Mouse (Mus musculus): ENCODE data around the gene Syt1. TPM values are rescaled to one million over a fixed set of nuclear protein-coding genes. Genes with fewer than 3 reads are reported as not detected.

The Syt1 gene
- total RNA-seq, 2 experiments from 2014 or later, result 0.05 to 0.06 TPM

DNA sequence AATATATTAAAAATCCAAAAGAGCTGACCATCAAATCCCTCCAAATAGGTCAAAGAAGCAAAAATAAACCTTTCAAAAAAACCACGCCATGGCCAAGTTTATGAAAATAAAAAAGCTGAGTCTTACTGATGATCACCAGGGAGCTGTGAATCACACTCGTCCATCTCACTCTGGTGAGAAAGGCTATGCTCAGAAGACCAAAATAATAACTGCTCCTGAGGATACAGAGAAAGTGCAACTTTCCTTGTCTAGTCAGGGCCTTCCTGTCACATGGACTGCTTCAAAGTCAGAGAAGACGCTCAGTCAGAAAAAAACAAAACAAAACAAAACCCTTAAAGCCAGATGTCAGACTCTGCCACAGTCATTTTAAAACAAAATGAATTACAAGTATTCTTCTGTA is 350.5 kb downstream of the Syt1 start:
- no peak for DNase-seq (ENCODE audit: low spot score)
- intact Hi-C loops (cut with DNase I), result no loop called here

DNA sequence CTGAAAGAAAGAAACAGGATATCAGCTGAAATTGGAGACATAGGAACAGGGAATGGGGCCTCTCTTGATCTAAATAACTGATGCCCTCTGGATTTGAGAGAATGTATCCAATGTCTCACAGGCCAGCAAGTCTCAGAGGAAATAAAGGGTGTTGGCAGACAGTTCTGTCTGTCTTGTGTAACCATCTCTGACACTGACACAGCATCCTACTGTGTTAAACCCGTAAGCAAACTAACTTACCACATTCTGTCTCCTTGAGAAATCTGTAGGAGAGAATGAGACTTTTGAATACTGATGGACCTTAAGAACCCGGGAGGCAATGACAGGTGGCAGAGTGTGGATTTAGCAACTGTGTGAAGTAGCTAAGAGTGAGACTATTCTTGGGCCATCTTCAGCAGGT is 352.5 kb downstream of the Syt1 start:
- intact Hi-C loops (cut with DNase I), result no loop called here
- no peak for DNase-seq (ENCODE audit: low spot score)

DNA sequence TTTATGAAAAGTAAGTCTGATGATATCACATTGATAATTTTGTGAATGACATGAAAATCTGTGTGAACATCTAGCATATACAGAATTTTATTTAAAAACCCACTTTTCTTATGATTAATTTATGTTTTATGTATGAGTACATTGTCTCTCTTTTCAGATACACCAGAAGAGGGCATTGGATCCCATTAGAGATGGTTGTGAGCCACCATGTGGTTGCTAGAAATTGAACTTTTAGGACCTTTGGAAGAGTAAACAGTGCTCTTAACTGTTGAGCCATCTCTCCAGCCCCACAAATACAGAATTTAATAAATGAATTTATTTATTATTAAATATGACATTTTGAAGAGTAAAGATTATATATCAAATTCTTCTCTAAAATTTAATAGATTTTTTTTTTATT is 353.1 kb downstream of the Syt1 start:
- no peak for DNase-seq (ENCODE audit: low spot score)
- intact Hi-C loops (cut with DNase I), result no loop called here

DNA sequence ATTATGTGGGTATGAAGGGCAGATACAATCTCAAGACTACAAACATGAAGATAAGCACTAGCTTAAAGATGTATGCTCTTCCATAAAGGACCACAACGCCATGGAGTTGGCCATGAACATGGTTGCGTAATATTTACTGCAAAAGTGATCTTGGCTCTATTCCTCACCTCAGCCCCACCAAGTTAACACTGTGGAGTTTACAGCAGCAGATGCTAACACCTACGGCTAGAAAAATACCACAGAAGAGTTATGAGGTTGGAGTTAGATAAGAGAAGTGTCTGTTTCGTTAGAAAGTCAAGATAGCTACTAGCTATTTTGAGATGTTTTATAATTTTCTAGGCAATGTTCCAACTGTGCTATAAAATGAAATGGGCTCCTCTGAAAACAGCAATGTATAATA is 353.9 kb downstream of the Syt1 start:
- DNase-seq (ENCODE audit: low spot score), result no peak
- intact Hi-C loops (cut with DNase I), result no loop called here

DNA sequence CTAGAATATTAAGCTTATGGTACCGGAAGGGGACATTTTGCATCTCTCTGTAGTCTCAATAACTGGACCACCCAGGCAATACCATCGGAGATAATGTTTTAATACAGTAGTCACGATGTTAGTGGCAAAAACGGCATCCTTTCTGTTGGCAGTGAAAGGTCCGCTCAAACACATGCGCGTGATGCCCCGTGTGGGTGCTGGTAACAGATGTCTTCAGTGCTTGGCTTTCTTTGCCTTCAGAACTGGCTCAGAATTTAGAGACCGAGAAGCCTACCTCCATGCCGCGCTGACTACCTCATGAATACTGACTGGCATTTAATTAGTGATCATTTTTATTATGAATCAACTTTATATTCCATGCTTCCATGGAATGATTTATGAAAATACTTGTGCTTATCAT is 355.7 kb downstream of the Syt1 start:
- intact Hi-C loops (cut with DNase I), result no loop called here
- no peak for DNase-seq (ENCODE audit: low spot score)

DNA sequence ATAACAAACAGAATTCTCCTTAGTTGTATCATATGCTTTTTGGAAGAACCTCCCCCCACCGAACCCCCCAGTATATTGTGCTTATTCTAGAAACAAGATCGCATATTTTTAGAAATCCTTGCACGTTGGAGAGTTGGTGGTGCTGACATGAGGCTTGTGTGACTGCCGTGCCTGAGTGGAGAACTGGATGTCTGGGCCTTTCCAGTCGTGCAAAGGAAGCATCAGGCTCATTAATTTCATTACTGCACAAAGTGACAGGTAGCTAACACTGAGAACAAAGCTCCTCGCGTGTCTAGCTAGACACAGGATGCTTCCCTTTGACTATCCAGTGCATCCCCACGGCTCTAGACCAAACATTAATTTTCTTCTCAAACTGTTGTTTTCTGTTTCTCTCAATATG is 358.0 kb downstream of the Syt1 start:
- intact Hi-C loops (cut with DNase I), result no loop called here
- no peak for DNase-seq (ENCODE audit: low spot score)

DNA sequence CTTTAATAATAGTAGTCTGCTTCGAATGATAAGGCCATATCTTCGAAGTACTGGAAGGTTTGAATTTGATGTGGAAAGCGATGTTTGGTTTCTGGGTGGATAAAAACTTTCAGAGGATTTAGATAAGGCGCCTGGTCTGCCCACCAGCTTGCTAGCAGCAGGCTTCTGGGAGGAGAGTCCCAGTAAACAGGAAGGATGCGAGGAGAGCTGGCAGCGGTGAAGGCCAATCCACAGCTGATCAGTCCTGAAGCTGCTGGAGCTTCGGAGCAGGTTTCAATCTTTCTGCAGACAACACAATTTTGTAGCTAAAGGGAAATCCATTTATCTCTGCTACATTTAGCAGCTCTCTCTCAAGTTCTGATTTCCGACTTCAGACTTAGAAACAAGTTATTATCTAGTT is 358.7 kb downstream of the Syt1 start:
- intact Hi-C loops (cut with DNase I), result no loop called here
- DNase-seq (ENCODE audit: low spot score), result no peak

DNA sequence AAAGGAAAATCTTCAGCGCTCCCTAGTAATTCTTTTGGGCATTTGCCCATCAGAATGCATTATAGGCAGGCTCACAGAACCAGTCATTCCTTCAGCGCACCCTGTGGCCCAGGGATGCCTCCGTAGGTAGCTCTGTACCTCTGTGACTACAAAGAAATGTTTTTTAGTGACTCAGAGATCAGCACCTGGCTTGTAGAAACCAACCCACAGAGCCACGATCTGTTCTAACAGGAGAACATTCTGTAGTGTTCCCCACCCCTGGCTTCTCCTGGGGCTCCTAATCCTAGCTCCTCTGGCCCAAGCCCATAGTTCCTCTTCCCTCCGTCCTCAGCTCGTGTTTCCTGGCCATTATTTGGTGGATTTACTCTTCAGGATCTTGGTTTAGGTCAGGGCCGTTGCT is 361.6 kb downstream of the Syt1 start:
- intact Hi-C loops (cut with DNase I), result no loop called here

DNA sequence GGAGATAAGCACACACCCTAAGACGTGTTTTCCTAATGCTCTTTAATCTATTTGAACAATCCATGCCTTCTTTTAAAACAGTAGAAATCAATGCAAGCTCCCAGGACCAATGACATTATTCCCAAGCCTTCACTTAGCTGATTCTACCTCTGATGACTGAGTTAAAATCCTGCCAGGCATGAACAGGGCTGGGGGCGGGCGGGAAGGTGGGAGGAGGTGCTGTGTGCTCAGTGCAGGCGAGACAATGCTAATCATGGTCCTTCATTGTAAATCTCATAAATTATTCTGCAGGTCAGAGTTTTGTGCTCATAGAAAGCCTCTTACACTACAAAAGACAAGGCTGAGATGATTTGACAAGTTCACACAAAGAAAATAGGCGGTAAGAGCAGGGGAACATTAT is 366.9 kb downstream of the Syt1 start:
- intact Hi-C loops (cut with DNase I), result no loop called here
- DNase-seq (ENCODE audit: low spot score), result no peak

More for the DNA sequence above, 361.6 kb downstream of the Syt1 start:
- DNase-seq (ENCODE audit: low spot score), result no peak

DNA sequence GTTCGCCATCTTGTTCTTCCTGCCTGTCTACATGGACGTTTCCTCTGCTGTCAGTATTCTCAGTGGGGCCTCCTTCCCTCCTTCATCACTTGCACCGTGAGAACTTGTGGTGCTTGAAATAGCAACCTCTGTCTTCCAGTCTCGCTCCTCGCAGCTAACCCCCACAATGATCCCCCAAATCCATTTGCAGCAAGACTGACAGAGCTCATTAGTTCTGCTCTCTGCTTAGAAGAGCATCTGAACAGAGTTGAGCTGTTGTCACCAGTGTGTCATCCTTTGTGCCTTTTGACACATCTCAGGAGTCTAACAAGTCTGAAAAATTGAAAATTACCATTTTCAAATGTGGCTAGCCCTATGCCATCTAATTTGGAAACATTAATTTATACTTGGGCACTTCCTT is 372.7 kb downstream of the Syt1 start:
- intact Hi-C loops (cut with DNase I), result no loop called here
- no peak for DNase-seq (ENCODE audit: low spot score)

DNA sequence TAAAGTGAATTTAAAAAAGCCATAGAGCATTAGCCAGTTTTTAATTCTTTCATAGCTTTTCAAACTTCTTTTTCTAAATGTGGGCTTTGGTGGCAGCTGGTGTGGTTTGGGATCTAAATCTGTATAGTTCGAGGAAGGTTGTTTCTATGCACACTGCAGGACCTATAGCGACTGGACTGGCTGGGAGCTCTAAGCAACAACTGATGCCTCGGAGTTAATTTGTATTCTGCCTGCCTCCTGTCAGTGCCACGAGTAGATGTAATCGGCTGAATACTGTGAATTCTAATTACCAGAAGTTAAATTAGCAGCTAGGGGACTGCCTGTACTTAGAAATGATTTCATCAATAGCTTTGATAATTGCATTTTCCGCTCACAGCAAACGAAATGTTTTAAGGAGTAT is 374.7 kb downstream of the Syt1 start:
- DNase-seq (ENCODE audit: low spot score), result no peak
- intact Hi-C loops (cut with DNase I), result no loop called here

DNA sequence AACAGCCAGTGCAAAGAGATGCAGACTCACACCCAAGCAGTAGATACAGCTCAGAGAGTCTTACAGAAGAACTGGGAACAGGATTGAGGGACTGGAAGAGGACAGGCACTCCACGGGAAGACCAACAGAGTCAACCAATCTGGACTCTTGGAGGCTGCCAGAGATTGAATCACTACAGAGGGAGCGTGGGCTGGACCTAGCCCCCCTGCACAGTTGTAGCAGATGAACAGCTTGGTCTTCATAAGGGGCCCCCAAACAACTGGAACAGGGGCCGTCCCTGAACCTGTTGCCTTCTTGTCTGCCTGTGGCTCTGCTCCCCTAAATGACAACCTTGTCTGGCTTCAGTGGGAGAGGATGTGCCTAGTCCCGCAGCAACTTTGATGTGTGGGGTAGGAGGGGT is 375.2 kb downstream of the Syt1 start:
- no peak for DNase-seq (ENCODE audit: low spot score)
- intact Hi-C loops (cut with DNase I), result no loop called here

DNA sequence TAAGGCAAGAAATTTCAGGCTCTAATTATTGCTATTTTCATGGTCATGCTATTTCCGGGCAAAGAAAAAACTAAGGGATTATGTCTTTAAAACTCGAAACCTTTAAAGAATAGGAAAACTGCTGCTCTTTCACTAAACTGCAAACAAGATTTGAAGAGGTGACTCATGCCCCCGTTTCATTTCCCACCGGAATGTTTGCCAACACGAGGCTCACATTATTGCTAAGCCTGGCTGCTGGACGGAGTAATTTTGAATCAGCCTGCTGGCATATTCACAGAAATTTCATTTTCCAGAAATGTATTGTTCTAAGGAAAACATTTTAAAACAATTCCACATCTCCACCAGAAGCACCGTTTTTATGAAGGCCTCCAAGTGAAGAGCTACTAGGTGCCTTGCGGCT is 379.9 kb downstream of the Syt1 start:
- no peak for DNase-seq (ENCODE audit: low spot score)
- intact Hi-C loops (cut with DNase I), result no loop called here

DNA sequence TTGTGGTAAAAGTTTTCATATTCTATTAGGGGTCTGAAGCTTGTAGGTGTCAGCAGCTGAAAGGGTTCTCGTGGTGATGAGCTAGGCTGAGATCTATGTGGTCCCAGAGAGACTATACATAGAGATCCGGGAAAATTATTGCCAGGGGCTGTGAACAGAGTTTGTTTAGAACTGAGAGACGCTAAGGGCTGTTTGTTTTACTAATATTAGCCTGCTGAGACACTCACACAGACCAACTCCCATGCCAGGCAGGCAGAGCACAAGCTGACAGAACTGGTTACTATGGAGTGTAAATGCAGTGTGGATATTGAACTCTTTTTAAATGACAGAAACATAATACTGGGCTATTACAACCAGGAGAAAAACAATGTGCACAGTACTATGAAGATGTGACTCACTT is 384.4 kb downstream of the Syt1 start:
- intact Hi-C loops (cut with DNase I), result no loop called here
- no peak for DNase-seq (ENCODE audit: low spot score)

DNA sequence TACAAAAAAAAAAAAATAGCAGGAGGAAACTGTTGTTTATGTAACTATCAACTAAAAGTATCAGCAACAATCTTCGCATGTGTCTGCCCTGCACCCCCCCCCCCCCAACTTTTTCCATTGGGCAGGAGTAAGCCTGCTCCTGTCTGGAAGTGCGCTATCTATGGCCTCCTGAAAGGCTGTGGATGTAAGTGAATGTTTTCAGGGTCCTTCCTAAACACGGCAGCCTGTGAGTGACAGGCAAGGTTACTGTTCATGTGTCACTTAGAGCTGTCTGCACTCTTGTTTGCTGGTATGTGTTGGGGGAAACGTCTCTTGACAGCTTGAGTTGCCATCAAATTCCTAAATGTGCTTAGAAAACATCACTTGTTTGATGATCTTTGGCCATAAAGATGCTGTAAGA is 387.8 kb downstream of the Syt1 start:
- DNase-seq (ENCODE audit: low spot score), result no peak
- intact Hi-C loops (cut with DNase I), result no loop called here

DNA sequence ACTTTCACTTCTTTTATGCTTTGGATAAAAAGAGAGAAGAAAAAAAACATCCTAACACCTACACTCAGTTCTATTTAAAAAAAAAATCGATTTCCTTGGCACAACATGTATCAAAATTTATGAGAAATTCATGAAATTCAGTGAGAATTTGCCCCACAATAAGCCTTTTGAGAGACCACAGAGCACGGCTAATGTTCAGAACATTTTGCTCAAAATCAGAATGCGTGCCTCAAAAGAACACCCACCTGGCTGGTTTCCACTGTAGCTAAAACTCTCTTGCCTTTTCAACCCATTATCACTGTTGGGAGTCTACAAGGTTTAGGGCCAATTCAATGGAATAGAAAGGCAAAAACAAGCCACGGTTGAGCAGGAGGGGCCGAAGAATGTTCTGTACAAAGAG is 390.9 kb downstream of the Syt1 start:
- DNase-seq (ENCODE audit: low spot score), result no peak
- intact Hi-C loops (cut with DNase I), result no loop called here

DNA sequence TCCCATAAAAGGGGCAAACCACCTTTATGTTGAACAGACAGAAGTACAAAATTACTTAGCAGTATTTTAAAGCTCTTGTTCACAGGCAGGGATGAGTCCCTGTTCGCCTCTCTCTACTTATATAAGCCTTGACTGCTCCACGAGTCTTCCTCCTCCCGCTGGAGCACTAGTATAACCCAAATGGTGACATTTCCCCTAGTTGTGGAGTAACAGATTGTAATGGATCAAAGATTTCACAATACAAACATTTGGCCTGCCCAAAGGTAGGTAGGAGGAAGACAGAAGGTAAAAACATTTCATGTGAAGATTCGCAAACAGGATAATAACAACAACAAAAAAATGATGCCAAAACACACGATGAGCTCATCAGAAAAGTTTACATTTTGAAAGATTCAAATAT is 391.6 kb downstream of the Syt1 start:
- no peak for DNase-seq (ENCODE audit: low spot score)
- intact Hi-C loops (cut with DNase I), result no loop called here

DNA sequence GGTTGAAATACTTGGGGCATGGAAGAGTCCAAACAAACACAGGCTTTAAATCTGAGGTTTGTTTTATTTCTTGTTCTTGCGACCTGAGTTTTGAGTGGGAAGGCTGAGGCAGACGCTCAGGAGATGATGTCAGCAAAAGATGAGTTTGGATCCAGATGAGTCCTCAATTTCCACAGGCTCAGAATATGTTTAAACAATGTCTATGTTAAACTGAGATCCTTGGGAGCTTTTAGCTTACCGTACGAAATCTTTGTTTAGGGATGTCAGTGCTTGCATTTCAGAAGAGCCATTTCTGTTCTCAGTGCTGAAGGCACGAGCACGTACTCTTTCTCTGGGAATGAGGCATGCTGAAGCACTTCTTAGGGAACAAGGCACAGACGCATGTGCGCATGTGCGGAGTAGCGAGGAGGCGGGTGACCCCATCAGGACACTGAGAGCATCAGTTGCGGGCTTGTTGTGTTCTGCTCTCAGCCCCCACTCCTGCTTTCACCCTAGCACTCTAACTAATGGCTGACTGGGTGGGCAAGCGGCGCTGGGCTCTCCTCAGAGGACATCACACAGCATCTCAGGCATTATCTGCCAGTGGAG is 400.6 kb downstream of the Syt1 start:
- no peak for DNase-seq (ENCODE audit: low spot score)
- intact Hi-C loops (cut with DNase I), result no loop called here

DNA sequence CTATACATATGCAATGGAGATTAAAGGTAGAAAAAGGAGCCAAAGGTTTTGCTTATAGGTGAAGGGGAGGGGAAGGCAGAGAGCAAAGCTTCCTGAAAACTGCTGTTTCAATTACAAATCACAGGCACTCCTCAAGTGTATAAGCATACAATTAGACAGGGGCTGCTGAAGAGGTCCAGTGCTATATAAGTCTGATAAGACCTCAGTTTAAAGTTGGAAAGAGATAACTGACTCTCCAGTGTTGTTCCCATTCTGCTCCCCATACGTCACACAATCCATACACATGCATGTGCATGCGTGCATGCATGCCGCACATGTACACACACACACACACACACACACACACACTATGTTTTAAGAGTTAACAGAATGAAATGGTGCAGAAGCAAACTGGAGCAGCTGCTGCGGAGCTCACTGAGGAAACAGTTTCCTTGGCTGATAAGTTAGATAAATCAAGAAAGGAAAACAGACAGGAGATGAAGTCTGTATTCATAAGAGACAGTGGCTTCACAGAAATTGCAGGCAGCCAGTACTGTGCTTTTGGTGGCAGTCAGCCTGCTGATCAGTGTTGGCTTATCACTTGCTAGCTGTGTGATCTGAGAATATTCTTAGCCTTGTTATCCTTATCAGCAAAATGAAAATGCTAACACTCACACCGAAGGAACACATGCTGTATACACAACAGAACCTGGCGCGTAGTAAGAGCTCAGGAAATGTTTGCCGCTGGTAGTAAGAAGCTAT is 408.9 kb downstream of the Syt1 start:
- DNase-seq (ENCODE audit: low spot score), result no peak

DNA sequence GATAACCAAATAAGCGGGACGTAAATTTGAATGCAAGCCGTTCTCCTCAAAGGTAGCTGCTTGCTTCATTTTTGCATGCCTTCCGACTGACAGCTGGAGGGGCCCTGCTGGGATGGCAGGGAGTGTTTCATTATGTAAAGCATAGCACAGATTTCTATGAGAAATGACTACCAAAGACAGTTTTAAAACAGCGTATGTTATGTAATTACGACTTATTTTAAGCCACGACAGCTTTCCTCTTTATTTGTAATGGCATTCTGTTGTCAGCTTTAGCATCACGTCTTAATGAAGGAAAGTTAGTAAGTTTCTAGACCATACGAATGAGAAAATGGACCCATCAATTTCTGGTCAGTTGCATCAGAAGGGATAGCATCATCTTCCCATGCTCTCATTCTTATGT is 410.1 kb downstream of the Syt1 start:
- DNase-seq (ENCODE audit: low spot score), result no peak
- intact Hi-C loops (cut with DNase I), result no loop called here

More for the DNA sequence above, 408.9 kb downstream of the Syt1 start:
- intact Hi-C loops (cut with DNase I), result no loop called here

DNA sequence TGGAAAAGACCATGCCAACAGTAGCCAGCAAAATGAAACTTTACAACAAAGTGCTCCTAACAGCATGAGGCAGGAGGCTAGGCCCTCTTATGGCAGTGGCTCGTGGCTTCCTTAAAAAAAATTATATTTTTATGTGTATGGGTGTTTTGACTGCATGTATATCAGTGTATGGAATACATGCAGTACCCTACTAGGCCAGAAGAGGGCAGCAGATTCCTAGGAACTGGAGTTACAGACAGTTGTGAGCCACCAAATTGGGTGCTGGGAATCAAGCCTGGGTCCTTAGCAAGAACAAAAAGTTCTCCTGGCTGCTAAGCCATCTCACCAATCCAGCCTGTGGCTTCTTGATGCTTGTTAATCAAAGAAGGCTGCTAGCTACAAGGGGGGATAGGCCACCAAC is 413.4 kb downstream of the Syt1 start:
- DNase-seq (ENCODE audit: low spot score), result no peak
- intact Hi-C loops (cut with DNase I), result no loop called here

All from heart, postnatal 25 days (tissue).